Mouse (Mus musculus): ENCODE data around the gene Hspe1. TPM values are rescaled to one million over a fixed set of nuclear protein-coding genes. Genes with fewer than 3 reads are reported as not detected.

The Hspe1 gene
- polyA plus RNA-seq, 1 experiment from 2014 or later = 276 TPM

Other genes with a start within 250 kb of the Hspe1 start
- gene Ankrd44, start 161.7 kb upstream of the Hspe1 start, polyA plus RNA-seq (2015; fragmentation: Nextera tagmentation; extraction: Ambion mirVana) = 8.7 and 11.4 TPM in 2 replicates
- 194 and 202 TPM in 2 replicates for gene Sf3b1, start 60.7 kb upstream of the Hspe1 start, polyA plus RNA-seq (2015; fragmentation: Nextera tagmentation; extraction: Ambion mirVana)
- 18.7 and 20.3 TPM in 2 replicates for gene Coq10b, start 35.4 kb upstream of the Hspe1 start, polyA plus RNA-seq (2015; fragmentation: Nextera tagmentation; extraction: Ambion mirVana)
- 491 and 512 TPM in 2 replicates for gene Hspd1, start 111 bp downstream of the Hspe1 start, polyA plus RNA-seq (2015; fragmentation: Nextera tagmentation; extraction: Ambion mirVana)
- 113 and 127 TPM in 2 replicates for gene Mob4, start 43.1 kb downstream of the Hspe1 start, polyA plus RNA-seq (2015; fragmentation: Nextera tagmentation; extraction: Ambion mirVana)
- 10.3 and 11.2 TPM in 2 replicates for gene Rftn2, start 138.7 kb downstream of the Hspe1 start, polyA plus RNA-seq (2015; fragmentation: Nextera tagmentation; extraction: Ambion mirVana)
- gene Mars2, start 149.0 kb downstream of the Hspe1 start, polyA plus RNA-seq (2015; fragmentation: Nextera tagmentation; extraction: Ambion mirVana) = 3.8 and 4.0 TPM in 2 replicates